Mouse (Mus musculus) intestine, embryonic 15.5 days (tissue): ENCODE data around the gene Ambn. TPM values are rescaled to one million over a fixed set of nuclear protein-coding genes. Genes with fewer than 3 reads are reported as not detected.
"Not testable (repeated sequence)": the region's sequence is repeated elsewhere in the genome, so short reads cannot be mapped to it uniquely, and the experiment has no call there.

Source experiments
- ATAC-seq: fragments of 200-750 bp; cut with Nextera tagmentation; 2 replicates; pipeline ENCODE4 v1.8.0; 2017; ENCODE audit warnings: moderate TSS enrichment, moderate library complexity
- H3K27ac ChIP-seq: fragments of 300-500 bp; sonication (generic); 2 replicates; pipeline ENCODE4 v1.5.1; 2015; ENCODE audit warnings: mild to moderate bottlenecking, inconsistent platforms
- H3K27me3 ChIP-seq: fragments of 300-500 bp; sonication (generic); replicated peaks from 2 replicates; pipeline ENCODE4 v1.6.1; 2015; ENCODE audit warnings: inconsistent platforms
- H3K36me3 ChIP-seq: fragments of 300-500 bp; sonication (generic); 2 replicates; pipeline ENCODE4 v1.6.1; 2015; ENCODE audit warnings: inconsistent platforms
- H3K4me1 ChIP-seq: fragments of 300-500 bp; sonication (generic); replicated peaks from 2 replicates; pipeline ENCODE4 v1.6.1; 2015; ENCODE audit warnings: inconsistent platforms
- H3K4me2 ChIP-seq: fragments of 300-500 bp; sonication (generic); replicated peaks from 2 replicates; pipeline ENCODE4 v1.6.1; 2015; ENCODE audit warnings: mild to moderate bottlenecking, inconsistent platforms
- H3K4me3 ChIP-seq: fragments of 300-500 bp; sonication (generic); replicated peaks from 2 replicates; pipeline ENCODE4 v1.5.1; 2015; ENCODE audit warnings: inconsistent platforms
- H3K9ac ChIP-seq: fragments of 300-500 bp; sonication (generic); 2 replicates; pipeline ENCODE4 v1.6.1; 2015; ENCODE audit warnings: inconsistent platforms
- H3K9me3 ChIP-seq: fragments of 300-500 bp; sonication (generic); 2 replicates; pipeline ENCODE4 v1.6.1; 2016; ENCODE audit warnings: inconsistent platforms
- WGBS: fragments of 180-500 bp; shearing (Covaris S2); methylation state at CpG from one replicate; pipeline ENCODE4 v1.1.7; 2015; 5-methylcytosine and 5-hydroxymethylcytosine counted together
- polyA plus RNA-seq: library from polyadenylated mRNA; unstranded; fragments of >200 nt; fragmentation: Nextera tagmentation; extraction: Ambion mirVana; gene quantifications from 2 replicates; pipeline ENCODE4 v1.2.1, GENCODE M21; 2015

Gene Ambn
- not detected in 2 replicates for polyA plus RNA-seq

- Histone ChIP-seq H3K4me2 (no peak within 1 kb of the TSS), H3K9me3 (no peaks in the 10 kb centered on the region), H3K4me3 (no peak within 1 kb of the TSS), H3K36me3 (no peaks in the 10 kb centered on the region), H3K27me3 (no peaks in the 10 kb centered on the region), H3K9ac (no peak within 1 kb of the TSS), H3K4me1 (no peaks in the 10 kb centered on the region), H3K27ac (no peak within 1 kb of the TSS)
- no peak for ATAC-seq
- WGBS = 84% methylated on average over 3 of the region's 3 CpGs
Observed at GRCm38 (mm10) chr5:88455691-88456090, at the start of gene Ambn. Gene Ambn, plus strand, starts transcription at chr5:88455991.

- peak; percentile 91 for ATAC-seq
- H3K9ac ChIP-seq = no peak overlapping the region
- no peak overlapping the region for H3K27ac ChIP-seq
- H3K4me2 ChIP-seq = no peak overlapping the region
- no peaks in the 10 kb centered on the region for H3K4me1 ChIP-seq
- H3K27me3 ChIP-seq = no peaks in the 10 kb centered on the region
- H3K9me3 ChIP-seq = no peaks in the 10 kb centered on the region
- WGBS = 80% methylated on average over 8 of the region's 8 CpGs
- no peak overlapping the region for H3K4me3 ChIP-seq
- no peaks in the 10 kb centered on the region for H3K36me3 ChIP-seq
Observed at GRCm38 (mm10) chr5:88420319-88421065, 35.3 kb upstream of the Ambn start.

GRCm38 (mm10) chr5:88424892-88425291 lies 30.9 kb upstream of the Ambn start:
- not testable (repeated sequence) for H3K9me3 ChIP-seq, H3K4me2 ChIP-seq, H3K9ac ChIP-seq, H3K27ac ChIP-seq, H3K27me3 ChIP-seq, H3K4me1 ChIP-seq, H3K36me3 ChIP-seq, H3K4me3 ChIP-seq, ATAC-seq
- WGBS = 67% methylated on average over 2 of the region's 2 CpGs

- no peak overlapping the region for H3K4me2 ChIP-seq
- WGBS = 50% methylated on average over 1 of the region's 1 CpGs
- H3K9ac ChIP-seq = no peak overlapping the region
- no peak overlapping the region for H3K4me3 ChIP-seq
- H3K36me3 ChIP-seq = no peaks in the 10 kb centered on the region
- no peaks in the 10 kb centered on the region for H3K27me3 ChIP-seq
- H3K27ac ChIP-seq = no peak overlapping the region
- peak; percentile 82 for ATAC-seq
- no peaks in the 10 kb centered on the region for H3K9me3 ChIP-seq
- no peaks in the 10 kb centered on the region for H3K4me1 ChIP-seq
Observed at GRCm38 (mm10) chr5:88426753-88427152, 29.0 kb upstream of the Ambn start.

- H3K36me3 ChIP-seq = no peaks in the 10 kb centered on the region
- WGBS = 77% methylated on average over 2 of the region's 2 CpGs
- no peak overlapping the region for H3K4me3 ChIP-seq
- no peaks in the 10 kb centered on the region for H3K9me3 ChIP-seq
- no peaks in the 10 kb centered on the region for H3K4me1 ChIP-seq
- H3K27ac ChIP-seq = no peak overlapping the region
- H3K4me2 ChIP-seq = no peak overlapping the region
- no peak for ATAC-seq
- no peaks in the 10 kb centered on the region for H3K27me3 ChIP-seq
- no peak overlapping the region for H3K9ac ChIP-seq
Observed at GRCm38 (mm10) chr5:88467471-88467870, 11.7 kb downstream of the Ambn start.

- Histone ChIP-seq H3K4me1 (no peaks in the 10 kb centered on the region), H3K4me2 (no peak overlapping the region), H3K9ac (no peak overlapping the region), H3K9me3 (no peaks in the 10 kb centered on the region), H3K36me3 (no peaks in the 10 kb centered on the region), H3K27me3 (no peaks in the 10 kb centered on the region), H3K27ac (no peak overlapping the region), H3K4me3 (no peak overlapping the region)
- 84% methylated on average over 4 of the region's 4 CpGs for WGBS
- ATAC-seq = no peak
Observed at GRCm38 (mm10) chr5:88468807-88469704, 13.3 kb downstream of the Ambn start.

GRCm38 (mm10) chr5:88487675-88488074 lies 31.9 kb downstream of the Ambn start, which contains the start of gene Enam:
Gene Enam, plus strand, starts transcription at chr5:88487975.
- no peak within 1 kb of the TSS for H3K4me2 ChIP-seq
- no peak within 1 kb of the TSS for H3K27ac ChIP-seq
- H3K4me3 ChIP-seq = no peak within 1 kb of the TSS
- H3K4me1 ChIP-seq = no peaks in the 10 kb centered on the region
- no peak for ATAC-seq
- H3K27me3 ChIP-seq = no peaks in the 10 kb centered on the region
- H3K9ac ChIP-seq = no peak within 1 kb of the TSS
- no peaks in the 10 kb centered on the region for H3K9me3 ChIP-seq
- no peaks in the 10 kb centered on the region for H3K36me3 ChIP-seq

- Histone ChIP-seq H3K4me1 (no peaks in the 10 kb centered on the region), H3K9ac (no peak overlapping the region), H3K4me2 (no peak overlapping the region), H3K27me3 (no peaks in the 10 kb centered on the region), H3K27ac (no peak overlapping the region), H3K4me3 (no peak overlapping the region), H3K9me3 (no peaks in the 10 kb centered on the region), H3K36me3 (no peaks in the 10 kb centered on the region)
- 73% methylated on average over 2 of the region's 2 CpGs for WGBS
- no peak for ATAC-seq
Observed at GRCm38 (mm10) chr5:88489004-88489403, 33.2 kb downstream of the Ambn start.

- 86% methylated on average over 5 of the region's 5 CpGs for WGBS
- Histone ChIP-seq H3K4me2 (no peak overlapping the region), H3K4me3 (no peak overlapping the region), H3K36me3 (no peaks in the 10 kb centered on the region), H3K9ac (no peak overlapping the region), H3K27ac (no peak overlapping the region), H3K4me1 (no peaks in the 10 kb centered on the region), H3K9me3 (no peaks in the 10 kb centered on the region), H3K27me3 (no peaks in the 10 kb centered on the region)
- ATAC-seq = no peak
Observed at GRCm38 (mm10) chr5:88491111-88491510, 35.3 kb downstream of the Ambn start.

- Histone ChIP-seq H3K9me3 (no peaks in the 10 kb centered on the region), H3K27me3 (no peaks in the 10 kb centered on the region), H3K36me3 (no peaks in the 10 kb centered on the region), H3K9ac (no peak overlapping the region), H3K4me2 (no peak overlapping the region), H3K4me3 (no peak overlapping the region), H3K27ac (no peak overlapping the region), H3K4me1 (no peaks in the 10 kb centered on the region)
- peak; percentile 45; the same call in 1 of the 2 replicates for ATAC-seq
- 80% methylated on average over 3 of the region's 3 CpGs for WGBS
Observed at GRCm38 (mm10) chr5:88499781-88500180, 44.0 kb downstream of the Ambn start.

GRCm38 (mm10) chr5:88508555-88508954 lies 52.8 kb downstream of the Ambn start:
- Histone ChIP-seq H3K9ac (no peak overlapping the region), H3K4me3 (no peak overlapping the region), H3K4me1 (no peaks in the 10 kb centered on the region), H3K4me2 (no peak overlapping the region), H3K36me3 (no peaks in the 10 kb centered on the region), H3K27ac (no peak overlapping the region), H3K27me3 (no peaks in the 10 kb centered on the region), H3K9me3 (no peaks in the 10 kb centered on the region)
- ATAC-seq = no peak
- WGBS = 67% methylated on average over 1 of the region's 1 CpGs

GRCm38 (mm10) chr5:88508990-88509389 lies 53.2 kb downstream of the Ambn start:
- Histone ChIP-seq H3K9me3 (no peaks in the 10 kb centered on the region), H3K27me3 (no peaks in the 10 kb centered on the region), H3K27ac (no peak overlapping the region), H3K9ac (no peak overlapping the region), H3K4me3 (no peak overlapping the region), H3K4me2 (no peak overlapping the region), H3K4me1 (no peaks in the 10 kb centered on the region), H3K36me3 (no peaks in the 10 kb centered on the region)
- ATAC-seq = no peak
- 83% methylated on average over 1 of the region's 1 CpGs for WGBS
